Mouse (Mus musculus) cortical plate, adult 2 months (tissue): ENCODE results near the gene Sec14l3.

Experiments used
- CTCF ChIP-seq: fragments of 200-500 bp; IDR thresholded peaks from 2 replicates; pipeline ENCODE4 v1.5.1; 2011; ENCODE audit warnings: mild to moderate bottlenecking, control low read depth, low read length; ENCODE audit not compliant: insufficient read depth; ENCODE audit errors: extremely low read depth
- POLR2A ChIP-seq: fragments of 200-500 bp; IDR thresholded peaks from 2 replicates; pipeline ENCODE4 v1.6.1; 2011; ENCODE audit warnings: mild to moderate bottlenecking, low read length, control low read depth; ENCODE audit not compliant: insufficient read depth; ENCODE audit errors: extremely low read depth

DNA sequence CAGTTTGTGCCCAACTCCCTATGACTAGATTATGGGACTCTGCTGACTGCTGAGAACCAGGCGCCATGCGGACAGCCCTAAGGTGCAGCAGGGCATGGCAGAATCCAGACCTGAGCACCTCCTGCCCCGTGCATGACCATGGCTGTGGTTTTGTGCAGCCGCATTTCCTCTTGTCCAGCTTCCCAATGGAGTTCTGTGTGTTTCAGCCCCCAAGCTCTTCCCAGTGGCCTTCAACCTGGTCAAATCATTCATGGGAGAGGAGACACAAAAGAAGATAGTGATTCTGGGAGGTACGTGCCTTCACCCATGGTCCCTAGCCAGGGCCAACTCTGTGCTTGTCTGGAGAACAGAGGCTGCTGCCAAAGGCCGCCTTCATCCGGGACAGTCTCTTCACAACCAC, 21.6 kb upstream of the Sec14l3 start:
- TF ChIP-seq POLR2A (no peak), CTCF (no peak)
